Mouse (Mus musculus): ENCODE results near the gene Gsto2. TPM values are rescaled to one million over a fixed set of nuclear protein-coding genes. Genes with fewer than 3 reads are reported as not detected.
"Not testable (repeated sequence)": the region's sequence is repeated elsewhere in the genome, so short reads cannot be mapped to it uniquely, and the experiment has no call there.

Gene Gsto2
- polyA plus RNA-seq (2012; rRNA removed), result 1.5 and 2.5 TPM in 2 replicates

DNA sequence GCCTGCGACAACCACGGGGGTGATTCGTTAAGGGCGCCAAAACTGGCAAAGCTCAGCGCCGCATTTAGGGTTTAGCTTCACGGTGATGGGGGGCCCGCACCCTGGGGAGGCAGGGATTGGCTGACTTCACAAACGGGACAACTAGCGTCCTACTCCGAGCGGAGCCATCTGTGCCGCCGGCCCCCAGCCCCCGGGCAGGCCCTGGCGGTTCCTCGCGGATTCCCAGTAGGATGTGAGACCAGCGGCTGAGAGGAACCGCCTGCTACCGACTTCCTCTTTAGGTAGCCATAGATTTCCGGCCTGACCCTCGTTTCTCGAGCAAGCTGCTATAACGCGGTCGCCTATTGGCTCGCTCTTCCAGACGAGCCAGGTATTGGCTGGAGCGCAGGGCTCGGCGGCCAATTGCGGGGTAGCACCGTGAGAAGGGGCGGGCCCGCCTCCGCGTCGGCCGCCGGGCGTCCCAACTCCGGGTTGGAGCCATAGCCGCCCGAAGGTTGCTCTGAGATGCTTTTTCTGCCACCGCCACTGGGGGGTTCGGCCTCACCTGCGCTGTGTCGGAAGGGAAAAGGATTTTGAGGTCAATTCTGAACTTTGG, at the start of gene Gsto2:
TSS of gene Gsto2 (plus strand) at position 182 of the 595 bp plus-strand sequence.
- peak; percentile 62 for DNase-seq (ENCODE audit: low read depth)

DNA sequence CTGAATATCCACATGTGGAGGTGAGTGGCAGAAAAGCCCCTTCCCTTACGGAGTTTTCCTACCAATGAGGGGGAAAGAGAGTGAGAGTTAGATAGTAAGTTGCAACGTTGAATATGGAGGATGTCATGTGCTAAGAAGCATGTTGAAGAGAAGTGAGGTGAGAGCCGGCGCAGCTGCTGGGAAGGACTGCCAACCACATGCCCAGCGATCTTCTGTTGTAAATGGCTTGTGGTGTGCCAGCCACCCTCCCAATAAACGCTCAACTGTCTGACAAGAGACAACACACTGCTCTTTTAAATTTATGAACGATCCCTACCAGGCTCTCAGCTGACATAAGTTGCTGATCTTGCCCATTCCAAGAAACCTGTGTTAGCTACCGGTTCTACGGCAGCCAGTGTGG, 47.6 kb upstream of the Gsto2 start:
- no peak for DNase-seq (ENCODE audit: low read depth)

DNA sequence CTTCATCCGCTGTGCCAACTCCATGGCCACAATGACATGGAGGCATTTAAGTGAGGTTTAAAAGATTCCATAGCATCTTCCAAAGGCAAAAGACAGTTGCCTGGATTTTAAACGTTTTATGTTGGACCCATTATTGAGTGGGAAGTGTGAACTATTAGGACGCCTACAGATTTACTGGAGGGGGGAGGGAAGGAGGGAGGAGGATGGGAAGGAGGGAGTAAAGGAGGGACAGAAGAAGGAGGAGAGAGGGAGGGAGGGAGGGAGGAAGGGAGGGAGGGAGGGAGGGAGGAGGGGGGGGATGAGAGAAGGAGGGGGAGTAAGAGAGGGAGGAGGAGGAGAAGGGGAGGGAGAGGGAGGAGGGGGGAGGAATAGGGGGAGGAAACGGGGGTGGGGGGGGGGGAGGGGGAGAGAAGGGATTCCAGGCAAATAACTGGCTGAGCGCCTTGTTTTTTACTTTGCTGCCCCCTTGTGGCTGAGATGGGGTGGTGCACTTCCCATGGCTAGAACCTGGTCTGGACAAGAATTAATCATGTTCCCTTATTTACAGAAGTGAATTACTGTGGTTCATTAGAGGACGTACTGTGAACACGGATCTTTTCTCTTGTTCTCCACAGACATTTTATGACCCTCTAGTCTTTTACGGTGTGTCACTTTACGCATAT, 44.4 kb upstream of the Gsto2 start:
- no peak for DNase-seq (ENCODE audit: low read depth)

DNA sequence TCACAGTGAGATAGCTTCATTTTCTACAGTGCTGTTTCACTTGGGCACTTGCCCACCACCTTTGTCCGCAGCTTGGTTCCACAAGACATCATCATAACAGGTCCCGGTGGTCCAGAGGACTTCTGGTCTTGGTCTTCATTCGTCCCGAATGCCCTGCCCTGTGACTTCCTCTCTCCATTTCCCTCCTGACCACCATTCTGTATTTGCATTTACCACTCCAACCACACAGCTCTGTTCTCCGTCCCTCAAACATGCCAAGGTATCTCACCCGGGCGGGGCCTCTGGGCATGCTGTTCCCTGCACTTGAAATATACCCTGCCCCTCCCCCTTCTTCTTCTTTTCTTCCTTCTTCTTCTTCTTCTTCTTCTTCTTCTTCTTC, 43.9 kb upstream of the Gsto2 start:
- DNase-seq (ENCODE audit: low read depth), result no peak

DNA sequence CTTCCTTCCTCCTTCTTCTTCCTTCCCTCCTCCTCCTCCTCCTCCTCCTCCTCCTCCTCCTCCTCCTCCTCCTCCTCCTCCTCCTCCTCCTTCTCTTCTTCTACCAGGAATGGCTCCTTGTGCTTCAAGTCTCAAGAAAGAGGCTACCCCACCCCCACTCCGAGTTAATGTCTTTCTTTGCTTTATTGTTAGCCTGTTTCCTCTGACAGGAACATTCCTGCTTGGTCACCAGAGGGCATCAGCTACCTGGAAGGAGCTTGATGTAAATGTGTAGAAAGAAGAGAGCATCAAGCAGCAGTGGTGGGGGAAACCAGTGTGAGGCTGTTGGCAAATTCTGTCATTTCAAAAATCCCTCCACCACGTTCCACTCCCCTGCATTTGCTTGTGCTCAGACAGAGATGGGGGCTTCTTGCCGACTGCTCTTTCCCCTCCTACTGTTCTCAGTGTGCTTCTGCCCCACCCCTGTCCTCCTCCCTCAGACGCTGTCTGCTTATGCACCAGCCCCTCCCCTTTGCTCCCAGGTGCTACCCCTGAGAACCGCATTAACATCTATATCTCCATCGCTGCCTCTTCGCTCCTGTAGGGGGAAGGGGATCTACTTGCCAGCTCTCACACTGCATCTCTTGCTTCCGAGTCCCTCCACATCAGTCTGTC, 43.1 kb upstream of the Gsto2 start:
- DNase-seq (ENCODE audit: low read depth), result no peak

DNA sequence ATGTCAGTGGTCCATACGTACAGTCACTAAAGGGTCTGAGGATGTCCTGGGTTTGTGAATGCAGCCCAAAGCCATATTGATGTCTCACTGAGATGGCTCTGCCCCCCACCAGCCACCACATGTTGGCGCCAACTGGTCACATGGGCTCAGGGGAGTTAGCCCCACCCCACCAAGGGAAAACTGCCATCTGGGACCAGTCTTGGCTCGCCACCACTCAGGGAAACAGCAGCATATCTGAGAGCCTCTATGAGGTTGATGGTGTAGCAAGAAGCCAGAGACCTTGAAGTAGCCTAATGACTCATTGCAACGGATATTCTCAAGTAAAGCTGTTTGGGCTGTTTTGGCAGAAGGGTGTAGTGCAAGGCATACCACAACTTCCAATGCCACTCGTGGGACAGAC, 41.3 kb upstream of the Gsto2 start:
- no peak for DNase-seq (ENCODE audit: low read depth)

DNA sequence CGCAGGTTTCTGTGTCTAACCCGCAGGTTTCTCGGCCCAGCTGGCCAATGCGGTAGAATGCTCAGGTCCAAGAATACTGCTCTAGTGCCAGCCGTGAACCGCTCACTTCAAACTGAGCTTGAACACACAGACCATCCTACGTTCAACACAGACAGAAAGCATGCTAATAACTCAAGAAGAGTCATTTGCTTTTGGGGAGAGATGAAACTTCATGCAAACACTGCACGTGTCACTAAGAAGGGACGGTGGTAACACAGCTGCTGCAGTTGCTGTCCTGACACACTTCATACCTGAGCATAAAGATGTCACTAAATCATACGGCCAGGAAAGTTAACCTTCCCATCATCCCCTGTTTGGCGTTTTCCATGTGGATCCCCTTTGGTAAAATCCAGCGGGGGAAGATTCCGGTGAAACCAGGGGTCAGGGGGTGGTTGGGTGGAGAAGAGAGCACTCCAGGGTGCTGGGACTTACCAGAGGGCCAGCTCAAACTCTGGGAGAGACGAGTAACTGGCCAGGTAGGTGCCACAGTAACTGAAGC, 35.4 kb upstream of the Gsto2 start:
- no peak for DNase-seq (ENCODE audit: low read depth)

DNA sequence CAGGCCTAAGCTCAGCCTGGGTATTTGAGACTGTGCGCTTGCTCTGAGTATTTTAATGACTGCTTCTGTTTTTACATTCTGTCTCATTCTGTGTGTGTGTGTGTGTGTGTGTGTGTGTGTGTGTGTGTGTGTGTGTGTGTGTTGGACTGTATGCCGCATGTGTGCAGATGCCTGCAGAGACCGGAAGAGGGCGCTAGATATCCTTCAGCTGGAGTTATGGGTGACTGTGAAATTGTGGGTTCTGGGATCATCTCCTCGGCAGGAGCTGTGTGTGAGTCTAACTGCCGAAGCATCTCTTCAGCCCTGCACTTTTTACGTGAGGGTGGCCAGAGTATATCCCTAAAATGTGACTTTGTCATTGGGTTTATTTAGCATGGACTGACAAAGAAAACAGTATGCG, 34.2 kb upstream of the Gsto2 start:
- no peak for DNase-seq (ENCODE audit: low read depth)

DNA sequence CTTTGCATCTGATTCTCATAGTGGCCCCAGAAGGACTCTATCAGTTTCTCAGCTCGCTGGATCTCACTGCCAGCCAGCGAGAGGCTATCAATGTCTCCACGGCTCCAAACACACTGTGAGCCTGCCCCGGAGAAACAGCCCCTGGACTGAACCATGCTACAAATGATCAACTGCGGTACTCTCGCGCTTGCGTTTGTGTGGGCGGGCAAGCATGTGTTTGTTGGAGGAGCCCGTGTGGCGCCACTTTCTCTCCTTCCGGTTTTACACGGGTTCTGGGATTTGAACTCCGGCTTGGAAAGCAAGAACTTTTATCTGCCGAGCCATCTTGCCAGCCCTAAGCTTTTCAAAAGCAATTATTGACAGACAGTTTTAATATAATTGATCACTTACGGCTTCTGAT, 33.0 kb upstream of the Gsto2 start:
- no peak for DNase-seq (ENCODE audit: low read depth)

DNA sequence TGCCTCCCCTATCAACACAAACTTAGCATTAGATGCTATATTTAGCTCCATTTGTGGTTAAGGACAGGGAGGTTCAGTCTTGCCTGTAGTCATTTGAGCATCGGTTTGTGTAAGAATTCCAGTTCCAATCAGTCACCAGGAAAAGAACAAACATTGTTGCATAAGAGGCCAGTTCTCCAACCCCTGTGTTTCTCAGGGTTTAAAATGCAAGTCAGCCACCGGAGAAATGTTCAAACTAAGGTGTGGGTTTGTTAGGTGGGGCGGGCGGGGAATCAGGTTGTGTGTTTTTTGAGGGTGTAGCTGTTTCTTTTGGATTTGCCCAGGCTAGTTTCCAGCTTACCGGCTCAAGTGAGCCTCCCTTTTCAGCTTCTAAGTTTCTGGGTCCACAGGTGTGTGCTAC, 30.7 kb upstream of the Gsto2 start:
- no peak for DNase-seq (ENCODE audit: low read depth)

DNA sequence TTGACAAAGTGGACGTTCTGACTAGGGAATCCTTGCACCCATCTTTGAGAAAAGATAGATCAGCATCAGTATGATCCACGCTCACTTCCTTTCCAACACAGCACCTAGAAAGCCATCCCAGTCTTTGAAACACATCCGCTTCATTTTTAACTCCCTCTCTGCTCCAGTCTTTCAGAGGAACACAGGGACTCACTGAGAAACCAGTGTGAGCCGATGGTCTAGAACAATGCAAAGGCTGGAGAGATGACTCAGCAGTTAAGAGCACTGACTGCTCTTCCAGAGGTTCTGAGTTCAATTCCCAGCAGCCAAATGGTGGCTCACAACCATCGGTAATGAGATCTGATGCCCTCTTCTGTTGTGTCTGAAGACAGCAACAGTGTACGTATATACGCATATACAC, 29.6 kb upstream of the Gsto2 start:
- DNase-seq (ENCODE audit: low read depth), result no peak

DNA sequence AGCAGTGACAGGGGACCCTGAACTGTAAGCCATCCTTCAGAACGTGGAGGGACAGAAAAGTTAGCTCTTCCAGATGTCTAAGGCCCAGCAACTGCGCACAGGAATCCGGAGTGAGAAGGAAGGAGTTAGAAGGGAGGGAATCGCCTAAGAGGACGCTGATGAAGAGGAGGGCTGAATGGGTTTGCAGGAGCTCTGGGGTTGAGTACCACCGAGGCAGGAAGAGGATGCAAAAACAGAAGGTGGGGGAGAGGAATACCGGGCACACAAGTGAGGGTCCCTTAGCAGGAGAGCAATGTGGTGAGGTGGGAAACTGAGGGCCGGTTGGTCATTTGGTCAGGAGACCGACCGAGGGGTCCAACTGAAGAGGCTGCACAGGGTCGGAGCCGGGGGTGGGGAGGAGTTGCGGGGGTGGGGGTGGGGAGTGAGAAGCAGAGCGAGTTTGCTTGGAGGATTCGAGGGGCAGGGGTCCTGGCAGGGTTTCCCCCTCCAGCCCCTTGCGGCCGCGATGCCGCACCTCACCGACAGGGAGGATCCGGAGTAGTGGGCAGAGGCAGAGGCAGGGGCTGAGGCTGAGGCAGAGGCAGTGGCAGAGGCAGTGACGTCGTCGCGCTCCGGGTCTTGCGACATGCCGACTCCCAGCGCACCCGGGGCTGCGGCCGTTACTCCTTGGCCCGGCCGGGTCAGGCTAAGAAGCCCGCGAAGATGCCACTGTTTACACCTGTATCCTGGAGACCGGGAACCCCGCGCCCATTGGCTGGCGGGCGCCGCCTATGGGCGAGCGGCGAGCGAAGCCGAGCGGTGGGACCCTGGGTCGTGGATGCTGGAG, 28.4 kb upstream of the Gsto2 start:
- no peak for DNase-seq (ENCODE audit: low read depth)

DNA sequence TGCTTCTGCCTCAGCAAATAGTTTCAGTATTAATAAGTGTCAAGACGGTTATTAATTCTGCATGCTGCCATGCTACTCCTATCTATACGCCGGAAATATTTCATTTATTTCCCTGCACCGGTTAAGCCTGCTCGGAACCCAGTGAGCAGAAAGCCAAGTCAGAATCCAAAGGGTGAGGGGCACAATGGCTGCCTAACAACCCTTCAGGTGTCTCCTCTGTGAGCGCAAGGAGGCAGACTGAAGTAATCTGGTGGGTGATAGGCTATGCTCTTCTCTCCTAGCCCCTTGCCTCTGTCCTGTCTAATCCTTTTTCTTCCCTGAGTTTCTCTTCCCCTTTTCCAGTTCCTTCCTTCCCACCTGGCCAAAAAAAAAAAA, 27.8 kb upstream of the Gsto2 start:
- DNase-seq (ENCODE audit: low read depth), result no peak

DNA sequence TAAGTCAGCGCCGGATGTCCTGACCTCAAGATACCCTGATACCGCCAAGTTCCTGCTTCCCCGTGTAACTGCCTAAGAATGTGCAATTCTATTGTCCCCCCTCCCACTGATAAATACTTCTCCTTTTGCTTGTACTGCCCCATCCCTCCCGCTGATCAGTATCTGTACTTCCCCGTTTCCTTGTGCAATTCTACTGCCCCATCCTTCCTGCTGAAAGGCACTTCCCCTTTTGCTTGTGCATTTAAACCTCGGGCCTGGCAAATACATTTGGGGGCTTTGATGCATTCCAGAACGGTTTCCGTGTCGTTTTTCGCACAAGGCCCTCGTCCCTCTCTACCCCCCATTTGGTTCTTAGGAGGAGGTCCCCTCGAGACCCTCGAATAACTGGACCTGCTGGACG, 24.1 kb upstream of the Gsto2 start:
- DNase-seq (ENCODE audit: low read depth), result not testable (repeated sequence)

DNA sequence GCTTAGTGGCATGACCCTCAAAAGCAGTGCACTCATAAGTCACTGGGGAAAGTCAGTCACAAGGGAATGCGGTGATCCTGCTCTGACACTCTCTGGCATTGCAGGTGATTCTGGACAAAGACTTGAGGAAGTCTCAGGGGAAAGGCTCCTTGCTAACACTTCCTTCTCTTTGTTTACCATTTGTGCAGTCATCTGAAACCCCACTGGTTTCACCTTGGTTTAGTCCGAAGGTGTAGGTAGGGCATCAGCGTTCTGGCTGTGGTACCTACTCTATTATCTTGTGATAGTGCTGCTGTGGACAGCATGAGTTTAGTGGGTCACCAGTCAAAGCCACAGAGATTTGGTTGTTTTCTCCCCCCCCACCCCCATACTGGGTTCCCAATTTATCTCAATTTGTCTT, 15.6 kb upstream of the Gsto2 start:
- no peak for DNase-seq (ENCODE audit: low read depth)

DNA sequence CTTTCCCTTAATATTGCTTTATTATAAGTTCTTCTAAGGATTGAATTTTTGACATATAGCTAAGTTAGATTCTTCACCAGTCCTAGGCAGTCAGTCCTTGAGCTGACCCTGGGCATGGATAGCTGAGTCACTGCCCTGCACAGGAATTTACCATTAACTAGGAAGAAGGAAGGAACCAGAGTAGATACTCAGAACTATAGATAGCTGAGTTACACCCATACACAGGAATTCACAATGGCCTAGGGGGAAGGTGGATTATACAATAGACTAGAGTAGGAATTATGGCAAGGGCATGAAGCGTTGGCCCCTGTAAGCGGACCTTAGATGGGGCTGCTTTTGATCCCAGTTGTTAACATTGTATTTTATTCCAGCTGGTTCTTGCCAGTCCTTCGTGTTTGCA, 13.2 kb upstream of the Gsto2 start:
- DNase-seq (ENCODE audit: low read depth), result not testable (repeated sequence)

DNA sequence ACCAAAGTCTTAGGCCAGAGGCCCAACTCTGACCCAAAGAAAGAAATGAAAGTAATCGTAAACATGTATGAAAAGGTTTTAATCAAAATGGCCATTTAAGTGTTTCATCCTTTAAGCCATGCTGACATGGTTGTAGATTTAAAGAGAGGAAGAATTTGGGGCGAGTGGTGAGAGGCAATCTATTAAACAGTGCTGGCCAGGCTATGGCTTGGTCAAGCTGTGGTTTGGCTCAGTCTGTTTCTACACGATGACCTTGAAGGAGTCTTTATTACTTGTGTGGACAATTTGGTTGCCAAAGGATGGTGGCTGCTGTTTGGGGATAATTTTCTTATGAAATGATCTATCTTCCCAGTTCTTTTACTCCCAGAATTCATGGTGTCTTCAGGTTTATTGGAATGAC, 12.3 kb upstream of the Gsto2 start:
- no peak for DNase-seq (ENCODE audit: low read depth)

DNA sequence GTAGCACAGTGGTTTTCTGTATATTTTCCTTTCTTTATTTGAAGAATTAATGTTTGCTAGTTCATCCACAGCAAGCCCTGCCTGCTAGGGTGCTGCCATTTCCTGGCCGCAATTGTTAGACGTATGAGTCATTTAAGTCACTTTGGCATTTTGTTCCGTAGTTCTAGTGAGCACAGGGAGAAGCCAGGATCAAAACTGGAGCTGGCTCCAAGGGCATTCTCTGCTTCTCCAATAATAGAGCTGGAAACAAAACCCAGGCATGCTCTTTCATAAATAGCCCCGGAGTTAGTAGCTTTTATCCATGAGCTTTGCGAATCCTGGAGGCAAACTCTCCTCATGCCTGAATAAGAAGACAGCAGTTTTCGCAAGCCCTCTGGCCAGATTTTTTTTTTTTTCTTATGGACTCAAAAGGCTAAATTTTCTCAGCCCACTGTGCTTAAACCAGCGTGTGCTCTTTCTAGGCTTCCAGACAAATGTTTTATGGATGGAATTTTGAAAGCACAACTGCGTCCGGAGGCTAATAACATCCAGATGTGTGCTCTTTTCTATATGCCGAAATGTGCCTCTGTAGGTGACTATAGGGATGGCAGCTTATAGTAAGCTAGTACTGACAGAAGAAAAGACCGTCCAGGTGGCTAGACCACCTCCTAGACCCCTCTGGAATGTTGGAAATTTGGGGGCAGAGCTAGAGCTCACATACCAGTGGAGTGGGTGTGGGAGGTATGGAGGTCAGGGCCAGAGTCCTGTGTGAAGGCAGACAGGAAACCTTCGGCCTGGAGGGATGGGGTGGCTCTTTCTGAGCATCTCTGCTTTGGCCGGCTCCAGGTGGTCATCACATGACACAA, 11.2 kb upstream of the Gsto2 start:
- no peak for DNase-seq (ENCODE audit: low read depth)

DNA sequence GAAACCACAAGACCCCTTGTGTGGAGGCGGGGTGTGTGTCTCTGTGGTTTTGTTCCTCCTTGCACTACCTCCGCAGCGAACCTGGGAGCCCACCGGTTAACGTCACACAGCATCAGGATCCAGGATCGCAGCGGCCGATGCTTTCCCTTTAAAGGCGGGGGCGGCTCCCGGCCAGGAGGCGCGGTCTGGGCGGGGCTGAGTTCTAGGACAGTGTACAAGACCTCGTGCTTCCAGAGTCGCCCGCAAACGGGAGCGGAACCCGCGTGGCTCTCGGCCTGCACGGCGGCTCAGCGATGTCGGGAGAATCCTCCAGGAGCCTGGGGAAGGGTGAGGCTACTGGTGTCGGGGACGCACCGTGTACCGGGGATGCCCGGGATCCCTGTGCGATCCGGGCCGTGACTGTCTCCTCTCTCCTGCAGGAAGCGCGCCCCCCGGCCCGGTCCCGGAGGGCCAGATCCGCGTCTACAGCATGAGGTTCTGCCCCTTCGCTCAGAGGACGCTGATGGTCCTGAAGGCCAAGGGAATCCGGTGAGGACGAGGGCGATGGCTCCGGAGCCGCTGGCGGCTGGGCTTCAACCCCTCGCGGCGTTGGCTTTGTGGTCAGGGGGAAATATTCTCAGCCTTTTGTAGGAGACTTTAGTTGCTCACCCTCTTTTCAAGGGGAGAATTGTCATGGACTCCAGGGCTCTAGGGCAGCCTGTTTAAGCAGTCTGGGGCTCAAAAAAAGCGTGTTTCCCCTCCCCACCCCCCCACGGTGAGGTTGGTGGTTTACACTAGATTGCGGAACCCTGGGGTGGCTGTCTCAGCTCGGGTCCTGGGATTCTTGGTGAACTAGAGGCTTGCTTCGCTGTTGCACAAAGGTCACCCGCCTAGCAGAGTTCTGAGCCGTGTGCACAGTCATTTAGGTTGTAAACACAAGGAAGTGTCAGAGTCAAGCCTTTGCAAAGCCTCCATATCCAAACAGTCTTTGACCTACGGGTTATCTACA, 10.2 kb upstream of the Gsto2 start, which contains the start of gene Gsto1:
TSS of gene Gsto1 (plus strand) at position 175 of the 988 bp plus-strand sequence.
- DNase-seq (ENCODE audit: low read depth), result no peak

All from gonadal fat pad, adult 2 months (tissue).